Mouse (Mus musculus) thymus, adult 2 months (tissue): ENCODE measurements at regions not wholly inside any gene's neighbourhood (a gene's known extent, or its start where the extent isn't known, plus 50 kb on each side); places are given as distances from the start of the nearest gene placed in this dataset.
"Not testable (repeated sequence)": the region's sequence is repeated elsewhere in the genome, so short reads cannot be mapped to it uniquely, and the experiment has no call there.

ENCODE experiments used
- CTCF ChIP-seq: fragments of 200-500 bp; IDR thresholded peaks from 2 replicates; pipeline ENCODE4 v1.5.1; 2012; ENCODE audit warnings: mild to moderate bottlenecking, control low read depth, low read length, moderate library complexity, borderline replicate concordance; ENCODE audit not compliant: control insufficient read depth, poor library complexity, insufficient read depth; ENCODE audit errors: extremely low read depth
- POLR2A ChIP-seq: fragments of 200-500 bp; IDR thresholded peaks from 2 replicates; pipeline ENCODE4 v1.6.1; 2012; ENCODE audit warnings: mild to moderate bottlenecking, low read length, control low read depth, moderate library complexity; ENCODE audit not compliant: control insufficient read depth, poor library complexity, insufficient read depth; ENCODE audit errors: extremely low read depth

- not testable (repeated sequence) for TF ChIP-seq CTCF, POLR2A
Measured at GRCm38 (mm10) chr6:22472400-22472799, 116.4 kb upstream of the Fam3c start.
